Mouse (Mus musculus) mature B cell (primary cell): ENCODE measurements at regions not wholly inside any gene's neighbourhood (a gene's known extent, or its start where the extent isn't known, plus 50 kb on each side); places are given as distances from the start of the nearest gene placed in this dataset.

Experiments
- in situ Hi-C: fragments of 300-500 bp; cut with MboI; formaldehyde crosslinking; loops from 2 replicates; pipeline ENCODE4 v1.14.3; 2019

GRCm38 (mm10) chr1:61318042-61318441 lies 320.6 kb upstream of the Pard3b start:
- in situ Hi-C loops, result no loop called here

- in situ Hi-C loops, result no loop called here
These were observed 317.0 kb upstream of the Pard3b start for GRCm38 (mm10) chr1:61321513-61322145.

- in situ Hi-C loops, result no loop called here
These were observed 307.2 kb upstream of the Pard3b start for GRCm38 (mm10) chr1:61331456-61331855.

GRCm38 (mm10) chr1:61331906-61332305 lies 306.7 kb upstream of the Pard3b start:
- in situ Hi-C loops, result no loop called here

GRCm38 (mm10) chr1:61336367-61336766 lies 302.3 kb upstream of the Pard3b start:
- in situ Hi-C loops, result no loop called here

GRCm38 (mm10) chr1:61352921-61353320 lies 285.7 kb upstream of the Pard3b start:
- in situ Hi-C loops, result no loop called here

- in situ Hi-C loops, result no loop called here
These were observed 285.1 kb upstream of the Pard3b start for GRCm38 (mm10) chr1:61353481-61353880.

- in situ Hi-C loops, result no loop called here
These were observed 283.4 kb upstream of the Pard3b start for GRCm38 (mm10) chr1:61355241-61355640.

- in situ Hi-C loops, result no loop called here
These were observed 279.4 kb upstream of the Pard3b start for GRCm38 (mm10) chr1:61359011-61359930.

GRCm38 (mm10) chr1:61372581-61372980 lies 266.0 kb upstream of the Pard3b start:
- in situ Hi-C loops, result no loop called here

- in situ Hi-C loops, result no loop called here
These were observed 264.7 kb upstream of the Pard3b start for GRCm38 (mm10) chr1:61373661-61374491.

- in situ Hi-C loops, result no loop called here
These were observed 262.2 kb upstream of the Pard3b start for GRCm38 (mm10) chr1:61376417-61376816.

GRCm38 (mm10) chr1:61377070-61377469 lies 261.6 kb upstream of the Pard3b start:
- in situ Hi-C loops, result no loop called here

GRCm38 (mm10) chr1:61378240-61378639 lies 260.4 kb upstream of the Pard3b start:
- in situ Hi-C loops, result no loop called here

- in situ Hi-C loops, result no loop called here
These were observed 258.7 kb upstream of the Pard3b start for GRCm38 (mm10) chr1:61379771-61380517.

GRCm38 (mm10) chr1:61387587-61387986 lies 251.0 kb upstream of the Pard3b start:
- in situ Hi-C loops, result no loop called here

- in situ Hi-C loops, result no loop called here
These were observed 240.8 kb upstream of the Pard3b start for GRCm38 (mm10) chr1:61397796-61398195.

- in situ Hi-C loops, result no loop called here
These were observed 236.3 kb upstream of the Pard3b start for GRCm38 (mm10) chr1:61402339-61402738.

GRCm38 (mm10) chr1:61407201-61407600 lies 231.4 kb upstream of the Pard3b start:
- in situ Hi-C loops, result no loop called here

GRCm38 (mm10) chr1:61414772-61415171 lies 223.9 kb upstream of the Pard3b start:
- in situ Hi-C loops, result no loop called here

- in situ Hi-C loops, result no loop called here
These were observed 223.0 kb upstream of the Pard3b start for GRCm38 (mm10) chr1:61415426-61416195.
